Mouse (Mus musculus) hindbrain, embryonic 10.5 days (tissue): ENCODE measurements around the gene Hus1b. TPM values are rescaled to one million over a fixed set of nuclear protein-coding genes. Genes with fewer than 3 reads are reported as not detected.

Source experiments
- DNase-seq: peaks from one replicate; pipeline ENCODE4 v3.0.0-alpha.2; 2017; ENCODE audit warnings: low spot score
- H3K27ac ChIP-seq: fragments of 300-500 bp; sonication (generic); 2 replicates; pipeline ENCODE4 v1.5.1; 2016; ENCODE audit warnings: mild to moderate bottlenecking, moderate library complexity
- H3K27me3 ChIP-seq: fragments of 300-500 bp; sonication (generic); 2 replicates; pipeline ENCODE4 v1.6.1; 2016; ENCODE audit warnings: mild to moderate bottlenecking; ENCODE audit not compliant: poor library complexity, insufficient read depth, severe bottlenecking
- H3K36me3 ChIP-seq: fragments of 300-500 bp; sonication (generic); 2 replicates; pipeline ENCODE4 v1.6.1; 2016; ENCODE audit warnings: mild to moderate bottlenecking, moderate library complexity
- H3K4me1 ChIP-seq: fragments of 300-500 bp; sonication (generic); replicated peaks from 2 replicates; pipeline ENCODE4 v1.6.1; 2016; ENCODE audit warnings: mild to moderate bottlenecking
- H3K4me3 ChIP-seq: fragments of 300-500 bp; sonication (generic); 2 replicates; pipeline ENCODE4 v1.5.1; 2016; ENCODE audit warnings: mild to moderate bottlenecking, moderate library complexity
- H3K9me3 ChIP-seq: fragments of 300-500 bp; sonication (generic); 2 replicates; pipeline ENCODE4 v1.6.1; 2016; ENCODE audit warnings: mild to moderate bottlenecking, moderate library complexity
- WGBS: fragments of 180-500 bp; shearing (Covaris S2); methylation state at CpG from one replicate; pipeline ENCODE4 v1.1.7; 2016; 5-methylcytosine and 5-hydroxymethylcytosine counted together
- polyA plus RNA-seq: library from polyadenylated mRNA; unstranded; fragments of >200 nt; fragmentation: Nextera tagmentation; extraction: Ambion mirVana; gene quantifications from 2 replicates; pipeline ENCODE4 v1.2.1, GENCODE M21; 2016

The Hus1b gene
- polyA plus RNA-seq, 1 experiment from 2014 or later, result not detected

GRCm38 (mm10) chr13:30973501-30974246, 26.1 kb upstream of the Hus1b start, which contains the start of the genes Exoc2 and Gm5447:
Exoc2 (minus strand) TSS chr13:30974093.
Gm5447 (plus strand) TSS chr13:30974204.
- Histone ChIP-seq H3K27ac (peak within 1 kb of the TSS; percentile 96), H3K27me3 (no peaks in the 10 kb centered on the region), H3K4me1 (peaks cover 12% of the 10 kb centered on the region), H3K36me3 (no peaks in the 10 kb centered on the region), H3K9me3 (no peaks in the 10 kb centered on the region), H3K4me3 (peak within 1 kb of the TSS; percentile 87)
- peak; percentile 91 for DNase-seq
- WGBS, result 1% methylated on average over 54 of the region's 54 CpGs

GRCm38 (mm10) chr13:30972102-30972501, 24.5 kb upstream of the Hus1b start:
- Histone ChIP-seq H3K4me3 (no peak overlapping the region), H3K27me3 (no peaks in the 10 kb centered on the region), H3K9me3 (no peaks in the 10 kb centered on the region), H3K36me3 (no peaks in the 10 kb centered on the region), H3K27ac (no peak overlapping the region), H3K4me1 (peaks cover 16% of the 10 kb centered on the region)
- no peak for DNase-seq
- 95% methylated on average over 2 of the region's 2 CpGs for WGBS

- no peak overlapping the region for H3K4me3 ChIP-seq
- no peaks in the 10 kb centered on the region for H3K36me3 ChIP-seq
- no peaks in the 10 kb centered on the region for H3K27me3 ChIP-seq
- DNase-seq, result no peak
- peaks cover 26% of the 10 kb centered on the region for H3K4me1 ChIP-seq
- H3K27ac ChIP-seq, result no peak overlapping the region
- 92% methylated on average over 3 of the region's 3 CpGs for WGBS
- no peaks in the 10 kb centered on the region for H3K9me3 ChIP-seq
These were observed 23.5 kb upstream of the Hus1b start for GRCm38 (mm10) chr13:30971047-30971446.

- Histone ChIP-seq H3K9me3 (no peaks in the 10 kb centered on the region), H3K4me1 (peaks cover 30% of the 10 kb centered on the region), H3K4me3 (no peak overlapping the region), H3K36me3 (no peaks in the 10 kb centered on the region), H3K27me3 (no peaks in the 10 kb centered on the region), H3K27ac (no peak overlapping the region)
- no peak for DNase-seq
- WGBS, result 71% methylated on average over 4 of the region's 4 CpGs
These were observed 20.8 kb upstream of the Hus1b start for GRCm38 (mm10) chr13:30968311-30968710.

- Histone ChIP-seq H3K36me3 (no peaks in the 10 kb centered on the region), H3K4me1 (peaks cover 32% of the 10 kb centered on the region), H3K9me3 (no peaks in the 10 kb centered on the region), H3K4me3 (peak overlapping the region; percentile 35), H3K27me3 (no peaks in the 10 kb centered on the region), H3K27ac (peak overlapping the region; percentile 73)
- DNase-seq, result peak; percentile 66
- 12% methylated on average over 10 of the region's 10 CpGs for WGBS
These were observed 18.9 kb upstream of the Hus1b start for GRCm38 (mm10) chr13:30966507-30966911.

- no peak overlapping the region for H3K4me3 ChIP-seq
- peaks cover 45% of the 10 kb centered on the region for H3K4me1 ChIP-seq
- no peaks in the 10 kb centered on the region for H3K27me3 ChIP-seq
- no peaks in the 10 kb centered on the region for H3K9me3 ChIP-seq
- WGBS, result 60% methylated on average over 2 of the region's 2 CpGs
- no peak overlapping the region for H3K27ac ChIP-seq
- no peaks in the 10 kb centered on the region for H3K36me3 ChIP-seq
- DNase-seq, result no peak
These were observed 14.4 kb upstream of the Hus1b start for GRCm38 (mm10) chr13:30961932-30962331.

- Histone ChIP-seq H3K4me3 (no peak overlapping the region), H3K27me3 (no peaks in the 10 kb centered on the region), H3K36me3 (no peaks in the 10 kb centered on the region), H3K4me1 (peaks cover 33% of the 10 kb centered on the region), H3K9me3 (no peaks in the 10 kb centered on the region), H3K27ac (no peak overlapping the region)
- DNase-seq, result no peak
- WGBS, result 95% methylated on average over 2 of the region's 2 CpGs
These were observed 13.2 kb upstream of the Hus1b start for GRCm38 (mm10) chr13:30960714-30961113.

GRCm38 (mm10) chr13:30953580-30953979, 6.0 kb upstream of the Hus1b start:
- Histone ChIP-seq H3K4me1 (no peaks in the 10 kb centered on the region), H3K4me3 (no peak overlapping the region), H3K27me3 (no peaks in the 10 kb centered on the region), H3K27ac (no peak overlapping the region), H3K9me3 (no peaks in the 10 kb centered on the region), H3K36me3 (peaks cover 6% of the 10 kb centered on the region; the same call in 1 of the 2 replicates)
- no peak for DNase-seq
- 82% methylated on average over 1 of the region's 1 CpGs for WGBS

GRCm38 (mm10) chr13:30952044-30952443, 4.5 kb upstream of the Hus1b start:
- Histone ChIP-seq H3K4me1 (no peaks in the 10 kb centered on the region), H3K27ac (no peak overlapping the region), H3K27me3 (no peaks in the 10 kb centered on the region), H3K9me3 (no peaks in the 10 kb centered on the region), H3K4me3 (no peak overlapping the region), H3K36me3 (peaks cover 14% of the 10 kb centered on the region)
- DNase-seq, result no peak
- 93% methylated on average over 2 of the region's 2 CpGs for WGBS

GRCm38 (mm10) chr13:30949181-30949580, 1.6 kb upstream of the Hus1b start:
- Histone ChIP-seq H3K27me3 (no peaks in the 10 kb centered on the region), H3K4me3 (no peak overlapping the region), H3K9me3 (no peaks in the 10 kb centered on the region), H3K36me3 (peaks cover 10% of the 10 kb centered on the region), H3K4me1 (no peaks in the 10 kb centered on the region), H3K27ac (no peak overlapping the region)
- DNase-seq, result no peak
- 95% methylated on average over 9 of the region's 9 CpGs for whole genome bisulfite sequencing

GRCm38 (mm10) chr13:30947129-30947528, 430 bp downstream of the Hus1b start:
- Histone ChIP-seq H3K9me3 (no peaks in the 10 kb centered on the region), H3K4me3 (no peak overlapping the region), H3K27ac (no peak overlapping the region), H3K36me3 (peaks cover 10% of the 10 kb centered on the region), H3K27me3 (no peaks in the 10 kb centered on the region), H3K4me1 (no peaks in the 10 kb centered on the region)
- 94% methylated on average over 15 of the region's 15 CpGs for WGBS
- no peak for DNase-seq

GRCm38 (mm10) chr13:30945788-30946187, 1.8 kb downstream of the Hus1b start:
- no peak overlapping the region for H3K27ac ChIP-seq
- H3K4me3 ChIP-seq, result no peak overlapping the region
- DNase-seq, result no peak
- no peaks in the 10 kb centered on the region for H3K27me3 ChIP-seq
- H3K36me3 ChIP-seq, result peaks cover 10% of the 10 kb centered on the region
- H3K4me1 ChIP-seq, result no peaks in the 10 kb centered on the region
- no peaks in the 10 kb centered on the region for H3K9me3 ChIP-seq

- H3K9me3 ChIP-seq, result no peaks in the 10 kb centered on the region
- DNase-seq, result no peak
- H3K27ac ChIP-seq, result no peak overlapping the region
- H3K4me3 ChIP-seq, result no peak overlapping the region
- WGBS, result 83% methylated on average over 6 of the region's 6 CpGs
- H3K36me3 ChIP-seq, result peaks cover 16% of the 10 kb centered on the region
- no peaks in the 10 kb centered on the region for H3K4me1 ChIP-seq
- H3K27me3 ChIP-seq, result no peaks in the 10 kb centered on the region
These were observed 14.6 kb downstream of the Hus1b start for GRCm38 (mm10) chr13:30932972-30933371.
